In the genomic region with DNA sequence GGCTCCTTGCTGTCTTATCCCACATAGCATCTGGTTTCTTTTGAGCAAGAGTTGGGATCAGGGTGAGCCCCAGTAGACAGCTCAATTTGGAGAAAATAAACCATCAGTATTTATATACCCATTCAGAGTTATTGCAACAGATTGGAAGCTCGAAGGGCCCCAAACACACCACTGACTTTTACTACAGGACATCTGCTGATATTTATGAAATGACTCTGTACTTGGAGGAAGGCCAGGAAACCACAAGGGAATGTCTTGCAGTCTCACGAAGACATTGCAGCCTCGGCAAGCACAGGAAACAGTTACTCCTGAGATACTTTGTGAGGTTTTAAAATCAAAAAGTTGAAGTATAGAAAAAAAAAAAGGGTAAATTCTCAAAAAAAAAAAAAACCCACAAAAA, we compare ENCODE assay signal across 11 mouse cellular contexts.
DNase-seq lines count a peak whose midpoint lies in the region; ATAC-seq lines count a peak whose summit lies in the region.
"Had no signal": no experiment of that assay in that cellular context is flagged by ENCODE, and none has a peak within 500 bp of the region (broad histone marks: within the 10 kb centered on the region; RNA-seq: fewer than 3 reads in every experiment).

No protein-coding gene starts in this region.

- peak; percentile 13 for DNase-seq in forebrain, embryonic 14.5 days (ENCODE audit: low spot score)
- DNase-seq in kidney, postnatal 10 days, result peak; percentile 9
- no peak for DNase-seq in kidney, adult 8-10 months
- DNase-seq in 3T3-L1 (ENCODE audit: low read depth, low spot score), result peak; percentile 11
- DNase-seq in brain, adult 2 months (ENCODE audit: low read depth, low spot score), result peak; percentile 65
- no peak for DNase-seq in embryo, embryonic 10 days (ENCODE audit: low spot score)
- DNase-seq: liver; lung, postnatal 10 days; midbrain, embryonic 14.5 days had no signal

- no peak for ATAC-seq in forebrain, embryonic 14.5 days
- no peak for ATAC-seq in forebrain, embryonic 16.5 days
- ATAC-seq in erythroid progenitor cell, adult 5-6 weeks (replicated peaks; ENCODE audit: low FRiP score, poor library complexity, severe bottlenecking), result no peak

- 73% methylated on average over 3 of the region's 3 CpGs for WGBS in forebrain, embryonic 14.5 days
- 65% methylated on average over 3 of the region's 3 CpGs for WGBS in forebrain, embryonic 16.5 days

- H3K4me2 ChIP-seq in forebrain, embryonic 14.5 days (ENCODE audit: low read length), result no peak overlapping the region
- no peak overlapping the region for H3K4me2 ChIP-seq in forebrain, embryonic 16.5 days (ENCODE audit: low read length)

- no peaks in the 10 kb centered on the region for H3K9me3 ChIP-seq in forebrain, embryonic 14.5 days (replicated peaks; ENCODE audit: control insufficient read depth, low read length)
- H3K9me3 ChIP-seq in forebrain, embryonic 16.5 days (ENCODE audit: control insufficient read depth, low read length), result no peaks in the 10 kb centered on the region

- H3K27ac ChIP-seq in forebrain, embryonic 14.5 days (ENCODE audit: low read depth, low read length), result no peak overlapping the region
- no peak overlapping the region for H3K27ac ChIP-seq in forebrain, embryonic 16.5 days (ENCODE audit: low read length)

- H3K9ac ChIP-seq in forebrain, embryonic 14.5 days (ENCODE audit: low read length), result no peak overlapping the region
- H3K9ac ChIP-seq in forebrain, embryonic 16.5 days (replicated peaks; ENCODE audit: low read depth, low read length), result no peak overlapping the region

- H3K4me3 ChIP-seq in forebrain, embryonic 14.5 days (ENCODE audit: low read depth, low read length), result no peak overlapping the region
- H3K4me3 ChIP-seq in forebrain, embryonic 16.5 days (replicated peaks; ENCODE audit: low read length), result no peak overlapping the region

- H3K4me1 ChIP-seq in forebrain, embryonic 14.5 days (ENCODE audit: control insufficient read depth, insufficient read depth, low read length), result no peaks in the 10 kb centered on the region
- H3K4me1 ChIP-seq in forebrain, embryonic 16.5 days (replicated peaks; ENCODE audit: control insufficient read depth, insufficient read depth, low read length), result no peaks in the 10 kb centered on the region

- H3K36me3 ChIP-seq in forebrain, embryonic 14.5 days (ENCODE audit: control insufficient read depth, insufficient read depth, low read length), result no peaks in the 10 kb centered on the region
- H3K36me3 ChIP-seq in forebrain, embryonic 16.5 days (ENCODE audit: control insufficient read depth, insufficient read depth), result no peaks in the 10 kb centered on the region

- H3K27me3 ChIP-seq in forebrain, embryonic 14.5 days (replicated peaks; ENCODE audit: control insufficient read depth, insufficient read depth, low read length), result no peaks in the 10 kb centered on the region
- H3K27me3 ChIP-seq in forebrain, embryonic 16.5 days (replicated peaks; ENCODE audit: control insufficient read depth, insufficient read depth, low read length), result no peaks in the 10 kb centered on the region

Comparison
In these comparisons a context has a peak if more than half of its experiments do, and no peak if none do; other contexts are left out.
1. DNase-seq: peak in forebrain, embryonic 14.5 days (single experiment), kidney, postnatal 10 days (single experiment), 3T3-L1 (single experiment) and brain, adult 2 months (single experiment); none in kidney, adult 8-10 months (0 of 2) and embryo, embryonic 10 days (single experiment).